Mouse (Mus musculus) liver, postnatal 0 days (tissue): ENCODE results near the gene Smco2.

Source experiments
- CTCF ChIP-seq: sonication (generic); IDR thresholded peaks from 2 replicates; pipeline ENCODE4 v1.5.1; 2016; ENCODE audit warnings: antibody characterized with exemption, low read depth
- EP300 ChIP-seq: IDR thresholded peaks from 2 replicates; pipeline ENCODE4 v1.6.1; 2016; ENCODE audit warnings: antibody characterized with exemption, low read depth, mild to moderate bottlenecking

DNA sequence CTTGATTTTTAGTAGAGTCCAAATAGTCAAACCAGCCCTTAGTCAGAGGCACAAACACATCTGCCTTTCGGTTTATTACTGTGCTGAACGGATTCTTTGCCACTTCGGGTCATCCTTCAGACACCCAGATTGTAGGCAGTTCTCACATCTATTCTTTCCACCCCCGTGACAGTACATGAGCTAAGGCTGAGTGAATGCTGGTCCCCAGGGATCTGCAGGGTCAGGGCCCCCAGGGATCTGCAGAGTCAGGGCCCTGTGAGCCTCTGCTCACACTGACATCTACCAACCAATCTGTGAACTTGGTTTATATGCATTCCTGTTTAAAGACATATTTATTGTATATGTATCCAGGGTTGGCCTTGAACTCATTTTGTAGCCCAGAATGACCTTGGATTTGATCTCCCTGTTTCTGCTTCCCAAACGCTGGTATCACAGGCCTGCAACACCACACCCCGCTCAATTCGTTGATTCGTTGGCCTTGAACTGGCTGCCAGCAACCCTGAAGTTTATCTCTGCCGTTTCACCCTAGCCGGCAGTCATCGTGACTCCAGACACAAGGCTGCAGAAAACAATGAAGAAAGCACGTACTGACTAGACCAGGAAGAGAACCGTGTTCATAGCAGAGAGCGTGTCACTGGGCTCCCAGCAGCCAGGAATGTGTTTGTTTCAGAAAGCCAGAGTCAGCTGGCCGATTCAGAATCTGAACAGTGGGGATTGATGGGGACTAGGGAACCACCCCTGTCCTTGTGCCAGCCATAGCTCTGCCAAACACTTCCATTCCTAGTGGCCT lies 3.7 kb upstream of the Smco2 start:
- TF ChIP-seq CTCF (no peak), EP300 (no peak)
